Mouse (Mus musculus) myocyte (in vitro differentiated cells): ENCODE measurements around the gene Vmn2r5.
"Not testable (repeated sequence)": the region's sequence is repeated elsewhere in the genome, so short reads cannot be mapped to it uniquely, and the experiment has no call there.

ENCODE experiments used
- E2F4 ChIP-seq: IDR thresholded peaks from one replicate; pipeline ENCODE4 v1.6.1; 2011; ENCODE audit warnings: mild to moderate bottlenecking, control low read depth, moderate library complexity; ENCODE audit not compliant: insufficient read depth
- MAX ChIP-seq: IDR thresholded peaks from one replicate; pipeline ENCODE4 v1.6.1; 2011; ENCODE audit warnings: low read depth, mild to moderate bottlenecking, control low read depth
- MYOD1 ChIP-seq, 3 experiments: IDR thresholded peaks; one replicate each; pipeline ENCODE4 v1.6.1; 2011; ENCODE audit warnings: control low read depth in 2 of 3, low read depth in 2 of 3, mild to moderate bottlenecking in 2 of 3, moderate library complexity in 1 of 3; ENCODE audit not compliant: insufficient read length in 2 of 3, control insufficient read depth in 1 of 3
- MYOG ChIP-seq, 3 experiments: IDR thresholded peaks; one replicate each; pipeline ENCODE4 v1.6.1; 2011; ENCODE audit warnings: control low read depth in 2 of 3, low read depth in 2 of 3, mild to moderate bottlenecking in 2 of 3; ENCODE audit not compliant: insufficient read length in 2 of 3, control insufficient read depth in 1 of 3, insufficient read depth in 1 of 3
- POLR2A ChIP-seq: IDR thresholded peaks from one replicate; pipeline ENCODE4 v1.6.1; 2011; ENCODE audit warnings: low read depth, mild to moderate bottlenecking, control low read depth, moderate library complexity; ENCODE audit not compliant: insufficient read length
- REST ChIP-seq: IDR thresholded peaks from one replicate; pipeline ENCODE4 v1.6.1; 2011; ENCODE audit warnings: mild to moderate bottlenecking, control low read depth, moderate library complexity; ENCODE audit not compliant: insufficient read depth, insufficient read length
- SRF ChIP-seq: IDR thresholded peaks from one replicate; pipeline ENCODE4 v1.6.1; 2011; ENCODE audit warnings: low read depth; ENCODE audit not compliant: control insufficient read depth, insufficient read length
- TCF12 ChIP-seq: IDR thresholded peaks from one replicate; pipeline ENCODE4 v1.6.1; 2011; ENCODE audit warnings: mild to moderate bottlenecking, control low read depth; ENCODE audit not compliant: poor library complexity, insufficient read depth, severe bottlenecking
- USF1 ChIP-seq: IDR thresholded peaks from one replicate; pipeline ENCODE4 v1.6.1; 2011; ENCODE audit warnings: low read depth, mild to moderate bottlenecking, control low read depth, moderate library complexity

DNA sequence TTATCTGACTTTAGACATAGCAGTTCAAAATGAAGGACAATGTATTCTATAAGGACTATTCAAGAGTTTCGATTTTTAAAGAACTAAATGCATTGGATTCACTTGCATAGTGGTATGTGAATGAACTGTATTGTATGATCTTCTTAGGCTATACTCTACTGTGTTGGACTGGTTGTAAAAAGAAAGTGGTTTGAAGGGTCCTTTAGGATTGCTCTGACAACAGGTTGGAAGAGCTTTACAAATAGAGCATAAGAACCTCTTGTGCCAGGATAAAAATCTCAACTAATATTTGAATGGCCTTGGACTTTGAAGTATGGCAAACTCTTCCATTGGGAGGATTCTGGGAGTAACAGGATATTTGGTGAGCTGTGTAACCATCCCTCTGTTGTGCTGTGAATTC lies 13.9 kb upstream of the Vmn2r5 start:
- TF ChIP-seq POLR2A; SRF; MYOG (IDR thresholded peaks at IDR 0.05; ENCODE audit: control insufficient read depth in 1 of 3, insufficient read depth in 1 of 3, insufficient read length in 2 of 3, low read depth in 2 of 3); TCF12; MAX; REST; MYOD1 (IDR thresholded peaks at IDR 0.05; ENCODE audit: control insufficient read depth in 1 of 3, insufficient read length in 2 of 3, low read depth in 2 of 3); E2F4; USF1: not testable (repeated sequence)
